Mouse (Mus musculus) liver, embryonic 14.5 days (tissue): ENCODE results near the gene Ppm1j. TPM values are rescaled to one million over a fixed set of nuclear protein-coding genes. Genes with fewer than 3 reads are reported as not detected.

ENCODE experiments used
- ATAC-seq: fragments of 200-750 bp; cut with Nextera tagmentation; 2 replicates; pipeline ENCODE4 v1.8.0; 2017; ENCODE audit warnings: moderate number of reproducible peaks, mild to moderate bottlenecking, moderate library complexity; ENCODE audit not compliant: insufficient read depth
- DNase-seq, 3 experiments: peaks; one replicate each; pipeline ENCODE4 v3.0.0-alpha.2; 2012 to 2013; ENCODE audit warnings: low read depth in 3 of 3, low spot score in 3 of 3
- H3K27ac ChIP-seq: fragments of 300-500 bp; sonication (generic); 2 replicates; pipeline ENCODE4 v1.5.1; 2014; ENCODE audit warnings: moderate library complexity, mild to moderate bottlenecking, control low read depth, inconsistent platforms
- H3K27me3 ChIP-seq: fragments of 300-500 bp; sonication (generic); 2 replicates; pipeline ENCODE4 v1.6.1; 2014; ENCODE audit warnings: mild to moderate bottlenecking, low read length, moderate library complexity; ENCODE audit not compliant: control insufficient read depth, insufficient read depth
- H3K36me3 ChIP-seq: fragments of 300-500 bp; sonication (generic); replicated peaks from 2 replicates; pipeline ENCODE4 v1.6.1; 2014; ENCODE audit warnings: low read depth; ENCODE audit not compliant: control insufficient read depth, insufficient read depth
- H3K4me1 ChIP-seq, 2 experiments: fragments of 200-500 bp in 1 of 2; fragments of 300-500 bp in 1 of 2; sonication (generic) in 1 of 2; replicated peaks; 2 replicates each; pipeline ENCODE4 v1.6.1; 2012 to 2014; ENCODE audit warnings: antibody characterized with exemption in 1 of 2, inconsistent platforms in 1 of 2, low read length in 1 of 2; ENCODE audit not compliant: control insufficient read depth in 2 of 2, insufficient read depth in 2 of 2
- H3K4me2 ChIP-seq: fragments of 300-500 bp; sonication (generic); 2 replicates; pipeline ENCODE4 v1.6.1; 2014; ENCODE audit warnings: low read depth, mild to moderate bottlenecking, control low read depth, moderate library complexity
- H3K4me3 ChIP-seq, 2 experiments: fragments of 200-500 bp in 1 of 2; fragments of 300-500 bp in 1 of 2; sonication (generic) in 1 of 2; 2 replicates each; pipeline ENCODE4 v1.5.1; 2012 to 2014; ENCODE audit warnings: low read depth in 2 of 2, low read length in 2 of 2, mild to moderate bottlenecking in 2 of 2, control low read depth in 1 of 2, inconsistent platforms in 1 of 2, moderate library complexity in 1 of 2; ENCODE audit not compliant: insufficient read depth in 1 of 2
- H3K9ac ChIP-seq: fragments of 300-500 bp; sonication (generic); replicated peaks from 2 replicates; pipeline ENCODE4 v1.6.1; 2014; ENCODE audit warnings: mild to moderate bottlenecking, control low read depth, moderate library complexity
- H3K9me3 ChIP-seq: fragments of 300-500 bp; sonication (generic); 2 replicates; pipeline ENCODE4 v1.6.1; 2016; ENCODE audit warnings: low read length, mixed read lengths; ENCODE audit not compliant: control insufficient read depth
- CTCF ChIP-seq: IDR thresholded peaks from 2 replicates; pipeline ENCODE4 v1.5.1; 2016; ENCODE audit warnings: antibody characterized with exemption, low read depth, control low read depth
- EP300 ChIP-seq: IDR thresholded peaks from 2 replicates; pipeline ENCODE4 v1.6.1; 2016; ENCODE audit warnings: antibody characterized with exemption, low read depth
- WGBS: fragments of 180-500 bp; shearing (Covaris S2); extraction: QIAGEN DNeasy Blood & Tissue Kit; methylation state at CpG from one replicate; pipeline ENCODE4 v1.1.7; 2014; ENCODE audit not compliant: insufficient replicate concordance; 5-methylcytosine and 5-hydroxymethylcytosine counted together
- polyA plus RNA-seq, 2 experiments: library from polyadenylated mRNA; depleted of rRNA in 1 of 2; stranded (reverse) in 1 of 2; unstranded in 1 of 2; fragments of >200 nt; fragmentation: Nextera tagmentation in 1 of 2; extraction: Ambion mirVana in 1 of 2; gene quantifications; 2 replicates each; pipeline versions ENCODE4 v1.2.1 to v1.2.3; 2012 to 2014

Ppm1j gene
- polyA plus RNA-seq, 2 experiments = 0.17 TPM; not detected in 1

DNA sequence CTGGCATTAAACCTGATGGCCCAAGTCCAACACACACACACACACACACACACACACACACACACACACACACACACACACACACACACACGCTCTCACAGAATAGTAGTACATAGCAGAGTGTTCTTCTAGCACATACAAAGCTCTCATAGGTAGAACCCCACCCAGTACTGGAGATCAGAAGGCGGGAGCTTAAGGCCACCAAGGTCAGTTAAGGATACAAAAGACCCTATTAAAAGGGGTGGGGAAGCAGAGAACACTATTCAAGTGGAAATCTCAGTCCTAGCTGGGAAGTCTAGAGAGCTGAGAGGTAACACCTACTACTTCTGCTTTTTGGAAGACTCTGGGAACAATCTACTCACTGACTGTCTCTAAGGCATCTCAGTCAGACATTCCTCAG, 34.5 kb downstream of the Ppm1j start:
- Histone ChIP-seq H3K36me3 (no peaks in the 10 kb centered on the region), H3K9ac (no peak overlapping the region), H3K4me1 (peaks cover 9 to 11% of the 10 kb centered on the region in 2 experiments), H3K27me3 (no peaks in the 10 kb centered on the region), H3K27ac (no peak overlapping the region), H3K9me3 (no peaks in the 10 kb centered on the region), H3K4me3 (no peak overlapping the region), H3K4me2 (no peak overlapping the region)
- TF ChIP-seq EP300 = no peak
- TF ChIP-seq CTCF = no peak
- no peak for DNase-seq
- no peak for ATAC-seq
- WGBS = 81% methylated on average over 2 of the region's 2 CpGs

DNA sequence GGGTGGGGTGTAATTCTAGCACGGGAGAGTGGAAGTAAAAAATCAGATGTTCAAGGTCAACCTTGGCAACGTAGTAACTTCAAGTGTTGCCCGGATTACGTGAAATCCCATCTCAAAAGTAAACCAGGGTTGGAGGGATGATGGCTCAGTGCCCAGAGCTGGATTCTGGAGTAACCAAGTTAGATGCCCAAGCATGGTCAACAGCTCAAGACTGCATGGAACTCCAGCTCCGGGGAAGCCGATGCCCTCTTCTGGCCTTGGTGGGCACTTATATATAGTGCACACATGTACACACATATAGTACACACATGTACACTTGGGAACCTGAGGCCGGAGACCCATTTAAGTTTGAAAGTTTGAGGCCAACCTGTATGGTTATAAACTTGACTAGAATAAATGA, 35.3 kb downstream of the Ppm1j start:
- no peak for TF ChIP-seq EP300
- 0 out of 2 replicates have a peak, but pooled peaks have one; percentile 15 for TF ChIP-seq CTCF
- Histone ChIP-seq H3K27me3 (no peaks in the 10 kb centered on the region), H3K27ac (no peak overlapping the region), H3K4me1 (peaks cover 9 to 11% of the 10 kb centered on the region in 2 experiments), H3K4me2 (no peak overlapping the region; the same call in 1 of the 2 replicates), H3K4me3 (no peak overlapping the region), H3K9ac (no peak overlapping the region), H3K36me3 (no peaks in the 10 kb centered on the region), H3K9me3 (no peaks in the 10 kb centered on the region)
- 91% methylated on average over 7 of the region's 7 CpGs for WGBS
- ATAC-seq (no peak), DNase-seq (no peak)

DNA sequence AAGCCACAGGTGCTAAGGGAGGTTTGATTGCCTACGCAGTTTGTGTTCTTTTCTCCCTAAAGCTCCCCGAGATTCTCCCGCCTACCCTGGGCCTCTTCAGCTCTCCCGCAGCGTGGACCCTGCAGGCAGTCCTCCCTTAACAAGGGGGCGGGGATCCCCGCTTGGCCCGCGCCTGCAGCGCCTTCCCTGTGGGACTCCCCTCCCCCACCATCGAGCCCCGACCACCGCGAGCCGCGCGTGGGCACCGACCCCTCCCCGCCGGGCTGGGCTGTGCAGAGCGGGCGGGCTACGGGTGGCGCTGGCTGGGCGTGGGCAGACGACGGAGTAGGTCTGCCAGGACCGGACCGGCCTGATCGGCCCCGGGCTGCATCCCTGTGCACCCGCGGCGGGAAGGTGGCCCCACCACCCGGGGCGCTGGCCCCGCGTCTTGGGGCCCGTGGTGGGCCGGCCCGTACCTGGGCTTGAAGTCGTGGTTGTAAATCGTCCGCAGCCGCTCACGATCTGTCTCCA, 36.7 kb downstream of the Ppm1j start:
- H3K27me3 ChIP-seq = no peaks in the 10 kb centered on the region
- under 1% methylated on average over 46 of the region's 46 CpGs for WGBS
- no peak for DNase-seq

DNA sequence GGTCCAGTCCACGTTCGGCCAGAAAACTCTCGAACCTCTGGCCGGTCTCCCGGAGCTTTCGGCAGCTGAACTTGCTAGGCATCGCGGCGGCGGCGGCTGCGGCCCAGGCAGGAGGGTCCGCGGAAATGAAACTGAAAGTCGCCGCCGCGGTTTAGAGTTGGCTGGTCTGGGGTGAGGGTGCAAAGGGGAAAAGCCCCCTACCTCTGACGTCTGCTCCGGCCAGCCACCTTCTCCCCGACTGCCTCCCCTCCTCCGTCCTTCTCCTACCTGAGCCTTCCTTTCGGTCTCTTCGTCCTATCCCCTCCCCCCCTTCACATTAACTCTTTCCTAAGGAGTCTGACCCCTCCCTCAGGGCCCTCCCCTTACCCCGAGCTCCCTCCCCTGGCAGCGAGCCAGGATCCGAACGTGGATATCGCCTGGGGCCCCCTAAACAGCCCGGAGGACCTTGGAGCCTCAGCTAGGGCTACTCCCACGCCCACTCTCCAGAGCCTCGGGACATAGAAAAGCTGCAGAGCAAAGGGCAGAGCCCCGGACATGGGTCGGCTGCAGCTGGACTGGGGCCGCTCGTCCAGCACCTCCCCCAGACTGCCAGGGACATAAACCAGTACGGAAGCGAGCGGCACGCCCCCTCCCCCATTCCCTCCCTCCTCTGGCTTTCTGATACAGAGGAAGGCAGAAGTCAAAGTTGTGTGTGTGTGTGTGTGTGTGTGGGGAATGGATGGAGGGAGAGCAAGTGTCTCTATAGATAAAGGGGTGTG, 37.3 kb downstream of the Ppm1j start, which contains the start of gene Mov10:
Mov10 (minus strand) TSS at position 573 of the 758 bp plus-strand sequence.
- no peaks in the 10 kb centered on the region for H3K27me3 ChIP-seq
- peak within 1 kb of the TSS; percentile 55 for H3K27ac ChIP-seq
- H3K9ac ChIP-seq = peak within 1 kb of the TSS; percentile 87
- peaks cover 9 to 13% of the 10 kb centered on the region in 2 experiments for H3K4me1 ChIP-seq
- H3K4me2 ChIP-seq = peak within 1 kb of the TSS; percentile 71
- under 1% methylated on average over 39 of the region's 40 CpGs for WGBS
- ATAC-seq (peak; percentile 80), DNase-seq (peak; percentile 49 to 59 (median 55))
- TF ChIP-seq EP300 = no peak
- H3K36me3 ChIP-seq = peaks cover 4% of the 10 kb centered on the region
- no peaks in the 10 kb centered on the region for H3K9me3 ChIP-seq
- H3K4me3 ChIP-seq = peak within 1 kb of the TSS; percentile 88 to 92

More for the DNA sequence above, 36.7 kb downstream of the Ppm1j start:
- Histone ChIP-seq H3K36me3 (peaks cover 4% of the 10 kb centered on the region), H3K4me2 (peak overlapping the region; percentile 71), H3K4me1 (peaks cover 9 to 13% of the 10 kb centered on the region in 2 experiments), H3K9ac (peak overlapping the region; percentile 87), H3K4me3 (peak overlapping the region; percentile 88 to 92), H3K27ac (peak overlapping the region; percentile 55), H3K9me3 (no peaks in the 10 kb centered on the region)
- TF ChIP-seq EP300 = no peak
- no peak for TF ChIP-seq CTCF
- ATAC-seq = peak; percentile 56

DNA sequence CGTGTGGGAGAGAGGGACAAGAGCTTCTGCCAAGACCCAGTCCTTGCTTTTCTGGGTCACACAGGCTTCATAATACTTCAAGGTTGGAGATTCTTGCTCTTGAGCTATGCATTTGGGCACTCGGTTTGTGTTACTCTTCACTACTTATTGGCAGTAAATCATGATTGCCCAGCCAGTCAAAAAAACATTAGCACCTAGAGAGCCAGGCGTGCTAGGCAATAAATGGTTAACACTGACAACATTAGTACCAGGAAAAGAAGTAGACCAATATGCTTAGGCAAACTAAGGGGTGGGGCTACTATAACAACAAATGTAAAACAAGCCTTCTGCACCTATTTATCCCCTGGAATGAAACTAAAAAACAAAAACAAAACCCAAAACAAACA, 37.9 kb downstream of the Ppm1j start:
- Histone ChIP-seq H3K4me1 (peaks cover 9 to 13% of the 10 kb centered on the region in 2 experiments), H3K27me3 (no peaks in the 10 kb centered on the region), H3K4me2 (peak overlapping the region; percentile 71), H3K36me3 (peaks cover 4% of the 10 kb centered on the region), H3K9ac (peak overlapping the region; percentile 87), H3K9me3 (no peaks in the 10 kb centered on the region), H3K27ac (peak overlapping the region; percentile 30), H3K4me3 (peak overlapping the region; percentile 88 to 92)
- no peak for DNase-seq
- TF ChIP-seq CTCF = no peak
- no peak for TF ChIP-seq EP300
- ATAC-seq = peak; percentile 21; the same call in 1 of the 2 replicates
- whole genome bisulfite sequencing = under 1% methylated on average over 3 of the region's 3 CpGs
